Mouse (Mus musculus) megakaryocyte progenitor cell, adult 5-6 weeks (primary cell): ENCODE data around the gene Bri3. TPM values are rescaled to one million over a fixed set of nuclear protein-coding genes. Genes with fewer than 3 reads are reported as not detected.

ENCODE experiments used
- ATAC-seq: replicated peaks from 2 replicates; pipeline ENCODE4 v1.8.0; 2016; ENCODE audit warnings: mild to moderate bottlenecking, moderate TSS enrichment, inconsistent platforms; ENCODE audit not compliant: poor library complexity
- total RNA-seq, 2 experiments: library from RNA; stranded (forward) in 1 of 2; stranded (reverse) in 1 of 2; fragments of 157-497, 149-512 nt in 1 of 2; fragments of 200-1000 nt in 1 of 2; gene quantifications; 2 replicates each; pipeline versions ENCODE4 v1.2.3 to v1.2.4; 2015 to 2017

The Bri3 gene
- total RNA-seq, 2 experiments from 2014 or later = 15.5 to 25.6 TPM

- 0 out of 2 replicates have a peak, but pooled peaks have one; percentile 40 for ATAC-seq
Observed at GRCm38 (mm10) chr5:144234222-144234621, 10.0 kb upstream of the Bri3 start.

- ATAC-seq = no peak
Observed at GRCm38 (mm10) chr5:144234714-144235113, 9.5 kb upstream of the Bri3 start.

- ATAC-seq = no peak
Observed at GRCm38 (mm10) chr5:144238969-144239368, 5.3 kb upstream of the Bri3 start.

DNA sequence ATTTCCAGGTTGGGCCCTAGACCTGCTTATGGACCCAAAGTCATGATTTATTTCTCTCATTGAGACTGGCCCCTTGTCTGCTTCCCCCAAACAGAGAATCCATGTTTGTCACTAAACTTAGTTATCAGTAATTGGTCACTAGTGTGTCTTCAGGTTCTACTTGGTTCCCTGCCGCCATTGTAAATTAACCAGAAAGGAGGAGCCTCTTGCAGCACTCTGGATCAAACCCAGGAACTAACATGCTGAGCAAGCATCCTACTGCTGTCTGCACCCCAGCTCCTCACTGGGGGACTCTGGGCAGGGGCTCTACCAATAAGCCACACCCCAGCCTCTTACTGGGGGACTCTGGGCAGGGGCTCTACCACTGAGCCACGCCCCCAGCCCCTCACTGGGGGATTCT lies 1.4 kb downstream of the Bri3 start:
- no peak for ATAC-seq

DNA sequence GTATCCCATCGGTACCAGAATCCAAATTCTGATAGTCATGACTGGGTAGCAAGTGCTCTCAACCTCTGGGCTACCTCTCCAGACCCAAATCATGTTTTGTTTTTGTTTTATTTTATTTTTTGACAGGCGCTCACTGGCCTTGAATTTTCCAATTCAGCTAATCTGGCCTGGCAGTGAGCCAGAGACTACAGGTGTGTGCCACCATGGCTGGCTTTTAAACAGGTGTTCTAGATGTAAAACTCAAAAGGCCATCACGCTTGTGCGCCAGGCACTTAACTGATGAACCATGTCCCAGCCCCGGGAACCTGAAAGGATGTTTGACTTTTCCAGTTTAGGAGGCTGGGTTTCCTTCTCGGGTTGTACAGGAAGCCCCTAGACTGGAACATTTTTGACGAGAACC lies 2.4 kb downstream of the Bri3 start:
- no peak for ATAC-seq

DNA sequence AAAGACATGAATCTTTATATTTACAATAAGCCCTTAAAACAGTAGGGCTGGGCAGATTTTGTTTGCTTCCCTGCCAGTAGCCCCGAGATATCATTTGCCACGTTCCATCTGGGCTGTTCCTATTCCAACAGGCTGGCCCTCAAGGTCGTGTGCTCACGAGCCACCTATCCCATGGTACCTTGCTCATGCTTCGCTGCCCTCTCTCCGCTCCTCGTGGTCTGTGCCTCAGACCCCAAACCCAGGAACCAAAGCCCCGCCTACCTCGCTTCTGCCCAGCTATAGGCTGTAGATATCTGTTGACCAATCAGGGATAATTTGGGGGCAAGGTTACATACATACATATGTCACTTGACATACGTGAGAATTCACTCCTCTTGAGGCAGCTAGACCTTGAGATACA lies 3.1 kb downstream of the Bri3 start:
- no peak for ATAC-seq

GRCm38 (mm10) chr5:144247906-144248585 lies 3.8 kb downstream of the Bri3 start:
- ATAC-seq = peak; percentile 69

GRCm38 (mm10) chr5:144249871-144250270 lies 5.6 kb downstream of the Bri3 start:
- ATAC-seq = no peak

DNA sequence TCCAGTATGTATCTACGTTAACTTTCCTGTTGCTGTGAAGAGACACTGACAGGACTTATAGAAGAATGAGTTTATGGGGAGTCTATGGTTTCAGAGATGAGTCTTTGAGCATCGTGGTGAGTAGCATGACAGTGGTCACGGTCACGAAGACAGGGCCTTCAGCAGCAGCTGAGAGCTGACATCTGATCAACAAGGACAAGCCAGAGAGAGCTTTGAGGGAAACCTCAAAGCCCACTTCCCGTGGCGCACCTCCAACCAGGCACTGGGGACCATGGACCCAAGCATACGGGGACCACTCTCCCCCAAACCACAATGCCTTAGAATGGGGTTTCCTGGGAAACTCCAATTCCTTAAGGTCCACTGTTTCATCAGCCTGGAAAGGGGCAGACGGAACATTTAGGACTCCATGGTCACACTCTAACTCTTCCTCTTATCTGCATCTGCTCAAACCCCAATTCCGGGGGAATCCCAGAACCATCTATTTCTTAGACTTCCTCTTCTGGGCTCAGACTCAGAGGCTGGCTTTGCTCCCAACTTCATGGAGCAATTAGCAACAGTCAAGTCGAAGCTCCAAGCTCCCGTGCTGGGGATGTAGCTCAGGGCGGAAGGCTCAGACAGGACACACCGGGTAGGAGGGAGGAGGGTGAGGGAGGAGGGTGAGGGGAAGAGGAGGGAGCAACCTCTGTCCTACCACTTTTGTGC lies 7.8 kb downstream of the Bri3 start:
- ATAC-seq = peak; percentile 14

GRCm38 (mm10) chr5:144253212-144253611 lies 9.0 kb downstream of the Bri3 start:
- no peak for ATAC-seq

GRCm38 (mm10) chr5:144254122-144254810 lies 10.0 kb downstream of the Bri3 start:
- peak; percentile 48 for ATAC-seq

- ATAC-seq = peak; percentile 45
Observed at GRCm38 (mm10) chr5:144254811-144255631, 10.8 kb downstream of the Bri3 start.

DNA sequence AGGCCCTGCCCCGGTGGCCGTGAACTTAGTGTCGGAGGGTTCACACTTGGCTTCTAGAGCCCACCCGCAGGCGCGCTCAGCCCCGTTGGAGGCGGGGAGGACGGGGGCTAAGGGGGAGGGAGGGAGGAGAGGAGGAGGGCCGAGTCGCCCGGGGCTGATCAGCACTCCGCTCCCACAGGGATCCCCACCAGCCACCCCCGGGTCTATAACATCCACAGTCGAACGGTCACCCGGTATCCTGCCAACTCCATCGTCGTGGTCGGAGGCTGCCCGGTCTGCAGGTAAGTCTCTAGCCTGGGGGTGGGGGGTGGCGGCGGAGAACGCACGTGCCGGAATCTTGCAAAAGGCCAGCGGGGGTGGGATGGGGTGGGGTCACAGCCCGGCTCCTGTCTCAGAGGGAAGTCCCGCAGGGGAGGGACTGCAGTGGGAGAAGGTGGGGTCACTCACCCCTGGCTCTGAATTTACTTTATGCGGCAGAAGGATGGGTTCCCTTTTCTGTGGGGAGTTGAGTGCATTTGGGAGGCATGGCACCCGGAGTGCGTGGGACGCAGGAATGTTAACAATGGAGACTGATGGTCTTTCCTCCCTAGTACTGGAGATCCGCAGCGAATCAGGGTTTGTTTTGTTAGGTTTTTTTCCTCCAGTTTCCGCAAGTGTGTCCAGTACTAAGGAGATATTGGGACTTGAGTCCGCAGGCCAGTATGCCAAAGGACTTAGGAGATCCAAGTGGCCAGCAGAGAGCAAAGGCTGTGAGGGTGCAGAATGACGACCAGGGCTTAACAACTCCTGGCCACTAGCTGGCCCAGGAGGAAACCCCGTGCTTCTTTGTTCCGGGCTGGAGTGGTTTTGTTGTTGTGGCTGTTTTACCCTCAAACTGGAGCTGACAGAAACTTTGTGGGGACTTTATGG lies 11.6 kb downstream of the Bri3 start:
- ATAC-seq = peak; percentile 24

DNA sequence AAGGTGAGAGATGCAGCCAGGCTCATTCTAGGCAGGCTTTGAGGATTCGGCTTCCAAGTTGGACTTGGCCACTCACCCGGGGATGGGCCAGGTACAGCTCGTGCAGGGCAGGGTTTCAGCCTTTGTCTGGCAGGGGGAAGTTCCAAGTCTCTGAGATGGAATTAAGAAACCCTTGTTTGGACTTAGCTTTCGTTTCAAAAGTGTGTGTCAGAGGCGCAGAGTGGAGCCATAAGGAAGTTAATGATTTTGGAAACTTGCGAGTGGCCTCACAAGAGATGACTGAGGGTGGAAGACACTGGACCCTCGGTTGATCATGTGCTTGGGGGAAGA lies 12.3 kb downstream of the Bri3 start:
- peak; percentile 5 for ATAC-seq

DNA sequence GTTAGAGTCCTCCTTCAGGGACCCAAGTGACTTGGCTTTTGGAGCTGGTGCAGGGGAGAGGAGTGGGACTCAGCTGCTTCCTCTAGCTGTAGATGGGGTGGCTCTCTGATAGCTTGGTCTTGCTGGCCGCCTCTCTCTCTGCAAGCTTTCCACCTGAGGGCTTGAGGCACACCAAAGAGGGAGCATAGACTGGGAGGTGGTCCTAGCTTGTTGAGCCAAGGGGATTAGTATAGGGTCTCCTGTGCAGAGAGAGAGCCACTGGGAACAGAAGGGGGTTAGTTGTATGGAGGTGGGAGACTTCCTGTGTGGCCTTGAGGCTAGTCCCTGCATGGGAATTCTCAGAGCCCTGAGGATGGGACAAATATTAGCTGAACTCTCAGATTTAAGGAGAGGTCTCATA lies 12.7 kb downstream of the Bri3 start:
- no peak for ATAC-seq

DNA sequence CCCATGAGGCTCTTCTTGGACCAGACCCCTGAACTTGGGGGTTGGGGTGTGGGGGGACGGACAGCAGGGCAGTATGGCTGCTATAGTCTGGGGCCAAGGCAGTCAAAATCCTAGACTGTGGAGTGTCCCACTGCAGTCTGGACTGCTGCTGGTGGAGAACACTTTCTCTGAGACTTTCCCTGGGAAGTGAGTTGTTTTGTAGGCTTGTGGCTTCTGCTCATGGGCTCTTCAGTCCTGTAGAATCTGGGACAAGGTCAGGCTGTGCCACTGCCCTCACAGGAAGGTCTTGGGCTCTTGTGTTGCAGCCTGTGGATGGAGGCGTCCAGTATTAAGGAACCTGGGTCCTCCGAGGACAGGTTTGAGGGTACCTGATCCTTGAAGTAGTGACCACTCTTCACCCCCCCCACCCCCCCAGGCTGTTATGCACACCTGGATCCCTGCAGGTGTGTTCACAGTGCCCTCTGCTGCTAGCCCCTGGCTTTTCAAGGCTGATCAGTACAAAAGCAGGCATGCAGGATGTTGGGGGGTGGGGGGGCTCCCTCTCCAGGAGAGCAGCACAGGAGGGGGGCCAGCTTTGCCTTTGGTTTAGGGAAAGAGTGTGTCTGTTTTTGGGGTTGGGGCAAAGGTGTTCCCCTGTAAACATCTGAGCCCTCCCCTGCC lies 13.3 kb downstream of the Bri3 start:
- ATAC-seq = no peak

DNA sequence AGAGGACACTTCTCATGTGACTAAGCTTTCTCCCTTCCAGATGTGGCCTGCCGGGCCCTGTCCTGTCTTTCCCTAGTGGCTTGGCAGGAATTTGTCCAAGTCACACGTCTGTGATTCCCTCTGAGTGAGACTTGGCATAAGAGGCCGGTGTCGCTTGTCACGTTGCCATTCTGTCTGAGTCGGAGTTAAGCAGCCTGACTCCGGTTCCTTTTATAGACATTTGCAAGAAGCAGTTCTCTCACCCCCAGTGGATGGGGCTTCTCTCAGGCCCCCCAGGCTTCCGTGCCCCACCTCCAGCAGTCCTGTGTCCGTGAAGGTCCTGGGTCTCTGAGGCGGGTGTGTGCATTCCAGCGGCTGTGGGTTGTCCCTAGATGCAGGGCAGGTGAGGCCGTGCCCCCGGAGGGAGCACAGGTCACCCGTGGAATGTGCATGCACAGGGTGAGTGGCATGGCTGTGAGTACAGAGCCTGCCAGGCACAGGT lies 13.9 kb downstream of the Bri3 start:
- no peak for ATAC-seq

GRCm38 (mm10) chr5:144258687-144259086 lies 14.4 kb downstream of the Bri3 start:
- no peak for ATAC-seq

DNA sequence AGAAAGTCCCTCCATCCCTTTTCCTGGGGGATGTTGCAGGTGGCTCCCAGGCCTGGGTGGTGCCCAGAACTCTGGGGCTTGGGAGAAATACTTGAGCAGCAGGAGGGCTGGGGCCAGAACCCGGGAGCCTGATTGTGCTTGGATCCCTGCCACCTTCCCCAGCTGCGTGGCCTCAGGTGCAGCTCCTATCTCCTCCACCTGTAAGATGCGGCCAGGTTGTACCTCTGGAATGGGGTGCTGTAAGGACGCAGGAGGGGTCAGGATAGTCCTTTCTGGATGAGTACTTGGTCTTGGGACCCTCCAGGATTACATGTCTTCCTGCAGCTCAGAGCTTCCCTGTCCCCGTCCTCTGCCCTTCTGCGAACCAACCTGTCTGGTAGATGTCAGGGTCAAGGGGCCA lies 15.0 kb downstream of the Bri3 start:
- no peak for ATAC-seq

- no peak for ATAC-seq
Observed at GRCm38 (mm10) chr5:144260464-144260863, 16.2 kb downstream of the Bri3 start.
